Mouse (Mus musculus) mesoderm, embryonic 11.5 days (tissue): ENCODE results near the gene Gm42669.

Experiments used
- DNase-seq: peaks from one replicate; pipeline ENCODE4 v3.0.0-alpha.2; 2012; ENCODE audit warnings: low read depth, low spot score

Gm42669 gene

GRCm38 (mm10) chr5:107507321-107507720, at the start of gene Gm42669:
Gene Gm42669 (plus strand): TSS chr5:107507621.
- DNase-seq, result no peak

- DNase-seq, result no peak
Observed at GRCm38 (mm10) chr5:107462147-107463076, 45.0 kb upstream of the Gm42669 start.

- DNase-seq, result no peak
Observed at GRCm38 (mm10) chr5:107466501-107466900, 40.9 kb upstream of the Gm42669 start.

- DNase-seq, result no peak
Observed at GRCm38 (mm10) chr5:107467098-107467497, 40.3 kb upstream of the Gm42669 start.

GRCm38 (mm10) chr5:107470600-107471329, 36.7 kb upstream of the Gm42669 start:
- no peak for DNase-seq

GRCm38 (mm10) chr5:107480194-107480593, 27.2 kb upstream of the Gm42669 start:
- DNase-seq, result no peak

GRCm38 (mm10) chr5:107488996-107489395, 18.4 kb upstream of the Gm42669 start:
- no peak for DNase-seq

GRCm38 (mm10) chr5:107491036-107491435, 16.4 kb upstream of the Gm42669 start:
- no peak for DNase-seq

- DNase-seq, result no peak
Observed at GRCm38 (mm10) chr5:107492471-107492870, 14.9 kb upstream of the Gm42669 start.

- DNase-seq, result no peak
Observed at GRCm38 (mm10) chr5:107494759-107495158, 12.7 kb upstream of the Gm42669 start.

- no peak for DNase-seq
Observed at GRCm38 (mm10) chr5:107496047-107496446, 11.4 kb upstream of the Gm42669 start.

- DNase-seq, result peak; percentile 52
Observed at GRCm38 (mm10) chr5:107497519-107498501, 9.6 kb upstream of the Gm42669 start.

- DNase-seq, result no peak
Observed at GRCm38 (mm10) chr5:107498806-107499310, 8.6 kb upstream of the Gm42669 start.

- no peak for DNase-seq
Observed at GRCm38 (mm10) chr5:107499891-107500535, 7.4 kb upstream of the Gm42669 start.

GRCm38 (mm10) chr5:107500741-107501140, 6.7 kb upstream of the Gm42669 start:
- no peak for DNase-seq

GRCm38 (mm10) chr5:107510503-107510902, 3.1 kb downstream of the Gm42669 start:
- DNase-seq, result no peak

- no peak for DNase-seq
Observed at GRCm38 (mm10) chr5:107511326-107511725, 3.9 kb downstream of the Gm42669 start.

GRCm38 (mm10) chr5:107513583-107513982, 6.2 kb downstream of the Gm42669 start:
- DNase-seq, result peak; percentile 48

- no peak for DNase-seq
Observed at GRCm38 (mm10) chr5:107515453-107515852, 8.0 kb downstream of the Gm42669 start.

GRCm38 (mm10) chr5:107516087-107516486, 8.7 kb downstream of the Gm42669 start:
- no peak for DNase-seq

GRCm38 (mm10) chr5:107518602-107519001, 11.2 kb downstream of the Gm42669 start:
- no peak for DNase-seq
